Mouse (Mus musculus) heart, adult 8-10 months (tissue): Measurements from ENCODE around the gene Smad3. TPM values are rescaled to one million over a fixed set of nuclear protein-coding genes. Genes with fewer than 3 reads are reported as not detected.
A peak's percentile ranks its signal among the peaks of the same experiment; 100 is the strongest.

ENCODE experiments used
- DNase-seq: peaks from one replicate; pipeline ENCODE4 v3.0.0; 2022; ENCODE audit warnings: low spot score
- total RNA-seq, 4 experiments: library from RNA; stranded (reverse); gene quantifications; 2 replicates each; pipeline ENCODE4 v1.2.4; 2022

Gene Smad3
- total RNA-seq, 4 experiments from 2014 or later = 10.1 to 14.1 (median 12.5) TPM

GRCm38 (mm10) chr9:63664792-63665646 is 92.8 kb downstream of the Smad3 start:
- no peak for DNase-seq

DNA sequence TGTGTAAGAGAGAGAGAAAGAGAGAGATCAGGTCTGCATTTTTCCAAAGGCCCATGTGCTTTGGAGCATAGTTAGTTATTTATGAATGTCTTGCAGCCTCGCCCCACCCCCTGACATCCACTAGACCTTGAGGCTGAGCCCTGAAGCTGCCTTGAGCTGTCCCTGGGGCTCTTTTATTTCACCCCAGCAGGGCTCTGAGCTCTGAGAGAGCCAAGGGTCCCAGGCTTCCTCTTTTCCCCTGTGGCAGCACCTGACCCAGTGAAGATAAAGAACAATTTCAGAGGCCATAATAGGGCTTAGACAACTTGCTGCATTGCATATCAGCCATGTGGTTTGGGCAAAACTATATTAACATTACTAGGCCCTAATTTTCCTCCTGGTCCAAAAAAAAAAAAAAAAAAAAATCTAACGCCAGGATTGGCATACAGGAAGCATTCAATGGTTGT is 93.5 kb downstream of the Smad3 start:
- no peak for DNase-seq

- DNase-seq = no peak
These were observed 94.6 kb downstream of the Smad3 start for GRCm38 (mm10) chr9:63663222-63663621.

- no peak for DNase-seq
These were observed 95.0 kb downstream of the Smad3 start for GRCm38 (mm10) chr9:63662759-63663158.

- no peak for DNase-seq
These were observed 97.1 kb downstream of the Smad3 start for GRCm38 (mm10) chr9:63660691-63661090.

GRCm38 (mm10) chr9:63660061-63660460 is 97.7 kb downstream of the Smad3 start:
- no peak for DNase-seq

- DNase-seq = no peak
These were observed 98.8 kb downstream of the Smad3 start for GRCm38 (mm10) chr9:63658970-63659371.

DNA sequence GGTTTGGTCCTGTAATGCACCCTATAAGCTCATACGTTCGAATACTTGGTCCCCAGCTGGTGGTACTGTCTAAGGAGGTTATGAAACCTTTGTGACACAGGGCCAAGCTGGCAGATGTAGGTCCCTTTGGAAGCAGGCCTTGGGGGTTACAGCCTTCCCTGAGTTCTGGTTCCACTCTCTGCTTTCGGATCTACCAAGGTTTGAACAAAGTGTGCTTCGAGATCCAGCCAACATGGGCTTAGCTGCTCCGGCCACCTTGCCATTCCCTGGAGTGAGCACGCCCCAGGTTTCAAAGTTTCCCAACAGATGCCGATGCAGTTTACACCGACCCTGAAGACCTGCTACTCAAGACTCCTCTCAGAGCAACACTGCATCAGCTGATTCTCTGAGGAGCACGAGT is 99.4 kb downstream of the Smad3 start:
- no peak for DNase-seq

GRCm38 (mm10) chr9:63657167-63657566 is 100.6 kb downstream of the Smad3 start:
- no peak for DNase-seq

- no peak for DNase-seq
These were observed 102.7 kb downstream of the Smad3 start for GRCm38 (mm10) chr9:63655092-63655491.

DNA sequence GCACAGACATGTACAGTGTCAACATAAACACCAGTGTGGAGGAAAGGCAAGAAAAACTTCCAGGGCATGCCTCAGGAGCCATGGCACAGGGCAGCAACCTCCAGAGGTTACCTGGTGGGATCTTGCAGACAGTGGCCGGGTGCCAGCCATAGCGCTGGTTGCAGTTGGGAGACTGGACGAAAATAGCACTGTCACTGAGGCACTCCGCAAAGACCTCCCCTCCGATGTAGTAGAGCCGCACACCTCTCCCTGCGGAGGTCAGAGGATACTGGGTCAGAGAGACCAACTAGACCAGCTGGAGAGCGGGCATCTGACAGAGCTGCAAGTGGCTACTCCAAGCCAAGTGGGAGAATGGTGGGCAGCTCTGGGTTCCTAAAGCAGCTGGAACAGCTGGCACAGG is 103.2 kb downstream of the Smad3 start:
- no peak for DNase-seq

DNA sequence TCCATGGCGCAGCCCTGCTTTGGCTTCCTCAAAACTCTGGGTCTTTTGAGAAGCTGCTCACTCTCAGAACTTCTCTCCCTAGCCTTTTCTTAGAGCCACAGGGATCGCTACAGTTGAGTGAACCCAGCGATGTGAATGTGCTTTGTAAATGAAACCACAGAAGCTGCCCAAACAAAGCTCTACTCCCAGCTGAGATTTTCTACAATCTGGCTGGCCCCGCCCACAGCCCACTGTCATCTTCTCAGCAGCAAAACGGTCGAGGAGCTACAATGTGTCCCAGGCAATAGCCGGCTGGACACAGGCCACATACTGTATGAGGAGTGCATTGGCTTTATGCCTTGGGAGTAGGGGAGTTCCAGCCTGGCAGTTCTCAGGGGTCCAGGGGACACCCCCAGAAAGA is 104.1 kb downstream of the Smad3 start:
- DNase-seq = no peak

DNA sequence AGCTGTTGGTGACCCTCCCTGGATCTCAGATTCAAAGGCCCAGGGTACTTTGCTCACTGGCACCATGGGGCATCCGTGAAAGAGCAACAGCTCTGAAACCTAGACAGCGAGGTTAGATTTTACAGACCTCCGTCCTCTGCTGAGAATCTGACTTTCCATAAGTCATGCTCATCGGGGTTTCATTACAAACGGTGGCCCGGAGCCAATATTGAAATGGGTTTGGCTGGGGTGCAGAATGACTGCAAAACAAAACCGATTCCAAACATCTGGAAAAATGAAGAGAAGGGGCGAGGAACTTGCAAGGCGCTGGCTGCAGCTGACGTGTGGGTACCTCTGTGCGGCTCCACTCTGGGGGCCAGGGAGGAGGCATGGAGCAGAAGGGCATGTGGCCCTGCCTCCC is 106.2 kb downstream of the Smad3 start:
- peak; percentile 42 for DNase-seq

DNA sequence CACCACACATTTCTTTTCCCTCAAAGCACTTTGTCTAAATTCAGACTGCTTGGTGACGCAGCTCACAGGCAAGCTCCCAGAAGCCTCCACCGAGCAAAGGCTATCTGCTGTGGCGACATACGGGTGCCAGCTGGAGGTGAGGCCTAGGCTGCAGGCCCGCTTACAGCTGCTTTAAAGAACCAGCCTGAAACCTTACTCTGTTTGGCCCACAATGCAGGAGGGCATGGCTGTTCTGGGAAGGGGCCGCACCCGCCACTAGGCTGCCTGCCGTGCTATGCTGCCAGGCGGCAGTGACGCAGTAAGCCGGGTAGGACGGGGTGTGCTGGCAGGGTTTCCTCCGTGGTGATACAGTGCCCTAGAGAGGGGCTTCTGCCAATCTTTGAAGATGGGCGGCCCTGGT is 106.9 kb downstream of the Smad3 start:
- DNase-seq = peak; percentile 40

- DNase-seq = peak; percentile 25
These were observed 107.8 kb downstream of the Smad3 start for GRCm38 (mm10) chr9:63649841-63650545.

DNA sequence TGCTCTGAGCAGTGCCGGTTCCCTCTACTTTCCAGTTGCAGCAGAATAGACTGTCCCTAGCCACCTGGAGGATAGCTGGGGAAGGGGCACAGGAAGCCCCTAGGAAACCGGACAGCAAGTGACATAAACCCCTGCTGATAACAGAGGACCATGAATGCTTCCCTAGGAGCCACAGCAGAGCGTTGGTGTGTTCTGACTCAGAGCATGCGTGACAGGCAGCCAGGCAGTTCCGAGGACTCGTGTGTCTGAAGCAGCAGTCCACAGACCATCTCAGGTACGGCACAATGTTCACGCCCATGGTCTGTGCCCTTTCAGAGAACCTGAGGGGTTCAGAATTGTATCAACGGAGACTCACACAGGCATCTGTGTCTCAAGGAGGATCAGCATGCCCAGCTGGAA is 109.3 kb downstream of the Smad3 start:
- DNase-seq = no peak

GRCm38 (mm10) chr9:63647581-63648519 is 109.9 kb downstream of the Smad3 start:
- no peak for DNase-seq

GRCm38 (mm10) chr9:63645084-63645483 is 112.7 kb downstream of the Smad3 start:
- no peak for DNase-seq

DNA sequence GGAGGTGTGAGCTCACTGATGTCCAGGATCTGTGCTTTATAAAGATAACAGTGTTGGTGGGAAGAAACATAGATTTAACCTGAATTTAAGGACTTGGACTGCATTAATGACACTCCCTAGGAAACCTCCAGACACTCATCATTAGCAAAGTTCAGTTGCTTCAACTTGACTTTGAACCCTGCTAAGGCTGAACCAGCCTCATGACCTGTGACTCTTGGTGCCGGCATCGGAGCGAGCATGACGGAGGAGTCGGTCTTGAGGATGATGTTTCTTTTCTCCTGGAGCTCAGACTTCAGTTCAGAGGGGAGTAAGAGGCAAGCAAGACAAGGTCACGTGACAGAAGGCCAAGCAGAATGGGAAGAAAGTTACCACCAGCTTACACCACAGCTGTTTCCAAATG is 113.8 kb downstream of the Smad3 start:
- no peak for DNase-seq

GRCm38 (mm10) chr9:63641983-63642646 is 115.7 kb downstream of the Smad3 start:
- DNase-seq = no peak

GRCm38 (mm10) chr9:63636113-63636512 is 121.7 kb downstream of the Smad3 start:
- DNase-seq = no peak
